Mouse (Mus musculus): Measurements from ENCODE around the gene Srp72. TPM values are rescaled to one million over a fixed set of nuclear protein-coding genes. Genes with fewer than 3 reads are reported as not detected.

The Srp72 gene
- total RNA-seq, 2 experiments from 2014 or later, result 128 to 131 TPM

Other genes with a start within 250 kb of the Srp72 start
- 10 to 100 TPM; 17.4 to 25.7 TPM for gene Aasdh, start 69.2 kb upstream of the Srp72 start, total RNA-seq (2021)
- gene Paics, start 23.4 kb upstream of the Srp72 start, total RNA-seq (2021), result 100 to 1,000 TPM; 193 to 202 TPM
- gene Ppat, start 23.1 kb upstream of the Srp72 start, total RNA-seq (2021), result 10 to 100 TPM; 22.4 to 27.0 TPM
- gene Arl9, start 29.4 kb downstream of the Srp72 start, total RNA-seq (2021), result under 1 TPM in 1 of 2 experiments, not detected in 1; 0.73 TPM
- gene Thegl, start 41.3 kb downstream of the Srp72 start, total RNA-seq (2021), result not detected
- gene Hopx, start 140.4 kb downstream of the Srp72 start, total RNA-seq (2021), result 10 to 100 TPM in 1 of 2 experiments, 1 to 10 TPM in 1; 9.8 to 11.1 TPM
- gene Spink2, start 236.8 kb downstream of the Srp72 start, total RNA-seq (2021), result under 1 TPM in 1 of 2 experiments, not detected in 1; 0.85 TPM

Data from adrenal gland, postnatal 10 days (tissue).